8 mouse cellular contexts compared by ENCODE assay signal in genomic region chr12:112678555-112679026, GRCm38 (mm10). TPM values are rescaled to one million over a fixed set of nuclear protein-coding genes. Genes with fewer than 3 reads are reported as not detected.
DNase-seq lines count a peak whose midpoint lies in the region; ATAC-seq and TF ChIP-seq lines count a peak whose summit lies in the region.

TSS of gene Zbtb42 (plus strand) at chr12:112678828.

- WGBS in embryonic facial prominence, embryonic 15.5 days = under 1% methylated on average over 60 of the region's 60 CpGs
- under 1% methylated on average over 38 of the region's 60 CpGs for WGBS in heart, postnatal 0 days
- WGBS in stomach, embryonic 16.5 days = under 1% methylated on average over 53 of the region's 60 CpGs

- H3K27me3 ChIP-seq in erythroblast, embryonic 14.5 days (ENCODE audit: control insufficient read depth) = peaks cover 76% of the 10 kb centered on the region
- H3K27me3 ChIP-seq in embryonic facial prominence, embryonic 15.5 days = peaks cover 44% of the 10 kb centered on the region
- peaks cover 8% of the 10 kb centered on the region; the same call in 1 of the 2 replicates for H3K27me3 ChIP-seq in heart, postnatal 0 days (ENCODE audit: control insufficient read depth, insufficient read depth, low read length)
- peaks cover 7% of the 10 kb centered on the region for H3K27me3 ChIP-seq in stomach, embryonic 16.5 days (ENCODE audit: control insufficient read depth, insufficient read depth, low read length)

- no peak for TF ChIP-seq EP300 in heart, postnatal 0 days (IDR thresholded peaks at IDR 0.05; ENCODE audit: low read depth)

- peaks cover 17% of the 10 kb centered on the region for H3K9me3 ChIP-seq in erythroblast, embryonic 14.5 days (ENCODE audit: control insufficient read depth, low read length)
- no peaks in the 10 kb centered on the region for H3K9me3 ChIP-seq in embryonic facial prominence, embryonic 15.5 days (replicated peaks)
- no peaks in the 10 kb centered on the region for H3K9me3 ChIP-seq in heart, postnatal 0 days (replicated peaks; ENCODE audit: control insufficient read depth, low read length)
- no peaks in the 10 kb centered on the region for H3K9me3 ChIP-seq in stomach, embryonic 16.5 days (replicated peaks; ENCODE audit: control insufficient read depth, low read length)

- H3K4me1 ChIP-seq in erythroblast, embryonic 14.5 days (ENCODE audit: control insufficient read depth) = peaks cover 32% of the 10 kb centered on the region
- H3K4me1 ChIP-seq in embryonic facial prominence, embryonic 15.5 days = peaks cover 38% of the 10 kb centered on the region
- peaks cover 15% of the 10 kb centered on the region for H3K4me1 ChIP-seq in heart, postnatal 0 days (ENCODE audit: control insufficient read depth, insufficient read depth)
- H3K4me1 ChIP-seq in stomach, embryonic 16.5 days (ENCODE audit: control insufficient read depth, insufficient read depth, low read length) = peaks cover 32% of the 10 kb centered on the region

- peak; percentile 74 for DNase-seq in heart, postnatal 0 days (ENCODE audit: low spot score)
- peak; percentile 68 to 86 for DNase-seq in kidney, postnatal 25 days
- no peak for DNase-seq in left cerebral cortex, adult 18-20 months (ENCODE audit: low spot score in 2 of 2)

- H3K4me2 ChIP-seq in embryonic facial prominence, embryonic 15.5 days (replicated peaks) = peak within 1 kb of the TSS; percentile 86
- H3K4me2 ChIP-seq in heart, postnatal 0 days (ENCODE audit: low read depth, low read length) = peak within 1 kb of the TSS; percentile 95
- H3K4me2 ChIP-seq in stomach, embryonic 16.5 days (ENCODE audit: low read depth, low read length) = peak within 1 kb of the TSS; percentile 93

- H3K36me3 ChIP-seq in erythroblast, embryonic 14.5 days (ENCODE audit: control insufficient read depth) = no peaks in the 10 kb centered on the region; the same call in 1 of the 2 replicates
- H3K36me3 ChIP-seq in embryonic facial prominence, embryonic 15.5 days = no peaks in the 10 kb centered on the region
- H3K36me3 ChIP-seq in heart, postnatal 0 days (replicated peaks; ENCODE audit: control insufficient read depth, insufficient read depth, low read length) = peaks cover 23% of the 10 kb centered on the region; the same call in 1 of the 2 replicates
- H3K36me3 ChIP-seq in stomach, embryonic 16.5 days (ENCODE audit: control insufficient read depth, insufficient read depth, low read length) = no peaks in the 10 kb centered on the region

- H3K9ac ChIP-seq in embryonic facial prominence, embryonic 15.5 days = peak within 1 kb of the TSS; percentile 18
- peak within 1 kb of the TSS; percentile 72 for H3K9ac ChIP-seq in heart, postnatal 0 days (replicated peaks; ENCODE audit: low read depth, low read length)
- H3K9ac ChIP-seq in stomach, embryonic 16.5 days (ENCODE audit: low read length) = peak within 1 kb of the TSS; percentile 88

- ATAC-seq in erythroblast, adult 5-6 weeks (replicated peaks; ENCODE audit: low FRiP score, poor library complexity, severe bottlenecking) = no peak
- ATAC-seq in embryonic facial prominence, embryonic 15.5 days (ENCODE audit: insufficient number of reproducible peaks, low FRiP score, low TSS enrichment, low read depth) = no peak
- ATAC-seq in heart, postnatal 0 days (ENCODE audit: insufficient read depth, low read depth) = peak; percentile 58
- ATAC-seq in megakaryocyte, adult 5-6 weeks (ENCODE audit: poor library complexity, severe bottlenecking) = peak; percentile 36
- peak; percentile 48 for ATAC-seq in stomach, embryonic 16.5 days (ENCODE audit: insufficient read depth, low FRiP score)

- H3K27ac ChIP-seq in embryonic facial prominence, embryonic 15.5 days (replicated peaks) = 0 out of 2 replicates have a peak within 1 kb of the TSS, but pooled peaks have one; percentile 44
- peak within 1 kb of the TSS; percentile 79 for H3K27ac ChIP-seq in heart, postnatal 0 days (ENCODE audit: low read depth)
- peak within 1 kb of the TSS; percentile 95 for H3K27ac ChIP-seq in stomach, embryonic 16.5 days (ENCODE audit: low read length)

- peak within 1 kb of the TSS; percentile 62 for H3K4me3 ChIP-seq in erythroblast, embryonic 14.5 days (replicated peaks)
- peak within 1 kb of the TSS; percentile 65 for H3K4me3 ChIP-seq in embryonic facial prominence, embryonic 15.5 days (replicated peaks)
- peak within 1 kb of the TSS; percentile 81 for H3K4me3 ChIP-seq in heart, postnatal 0 days (ENCODE audit: low read depth, low read length)
- H3K4me3 ChIP-seq in stomach, embryonic 16.5 days (replicated peaks; ENCODE audit: low read length) = peak within 1 kb of the TSS; percentile 75

- no peak; the same call in 1 of the 2 replicates for TF ChIP-seq CTCF in heart, postnatal 0 days (IDR thresholded peaks at IDR 0.05; ENCODE audit: low read depth)

RNA-seq across cellular contexts. Expression of gene Zbtb42, which starts in this region (rescaled TPM):
- polyA plus RNA-seq in erythroblast, embryonic 14.5 days (2012) = 0.02 TPM in 1 of 2 replicates, not detected in the other
- total RNA-seq in erythroblast, adult 5-6 weeks (2015; ENCODE audit: low replicate concordance) = 2.3 TPM in 1 of 2 replicates, not detected in the other
- total RNA-seq in erythroblast, adult 5-6 weeks (2017; ENCODE audit: low replicate concordance) = 0.42 and 1.2 TPM in 2 replicates
- polyA plus RNA-seq in embryonic facial prominence, embryonic 15.5 days (2015; fragmentation: Nextera tagmentation; extraction: Ambion mirVana) = 4.8 and 5.6 TPM in 2 replicates
- 3.2 and 18.3 TPM in 2 replicates for total RNA-seq in heart, postnatal 0 days (2014; rRNA removed; ENCODE audit: low replicate concordance)
- 4.6 TPM in 2 replicates for polyA plus RNA-seq in heart, postnatal 0 days (2015; fragmentation: Nextera tagmentation; extraction: Ambion mirVana)
- 6.4 and 9.0 TPM in 2 replicates for total RNA-seq in megakaryocyte, adult 5-6 weeks (2015)
- total RNA-seq in megakaryocyte, adult 5-6 weeks (2017) = 3.9 and 4.7 TPM in 2 replicates
- 9.7 and 12.2 TPM in 2 replicates for polyA plus RNA-seq in stomach, embryonic 16.5 days (2015; fragmentation: Nextera tagmentation; extraction: Ambion mirVana)
- total RNA-seq in left cerebral cortex, adult 18-20 months (2021) = 1 to 10 TPM; 1.1 to 1.5 TPM

Comparison
In these comparisons a context has a peak if more than half of its experiments do, and no peak if none do; other contexts are left out.
1. ATAC-seq: peak in heart, postnatal 0 days (single experiment), megakaryocyte, adult 5-6 weeks (single experiment) and stomach, embryonic 16.5 days (single experiment); none in erythroblast, adult 5-6 weeks (single experiment) and embryonic facial prominence, embryonic 15.5 days (single experiment).
2. H3K27ac ChIP-seq: peak in every context shown above with its lines; median percentile 95 in stomach, embryonic 16.5 days; 79 in heart, postnatal 0 days; 44 in embryonic facial prominence, embryonic 15.5 days.
3. H3K9ac ChIP-seq: peak in every context shown above with its lines; median percentile 88 in stomach, embryonic 16.5 days; 72 in heart, postnatal 0 days; 18 in embryonic facial prominence, embryonic 15.5 days.
4. DNase-seq: peak in heart, postnatal 0 days (single experiment) and kidney, postnatal 25 days (2 of 2); none in left cerebral cortex, adult 18-20 months (0 of 2).
5. Peak in every context shown above with its lines, with median percentiles within 50 percentile points of each other: H3K4me3 ChIP-seq and H3K4me2 ChIP-seq.